Mouse (Mus musculus) liver, embryonic 14.5 days (tissue): Measurements from ENCODE around the gene Sinhcaf.

Experiments used
- CTCF ChIP-seq: IDR thresholded peaks from 2 replicates; pipeline ENCODE4 v1.5.1; 2016; ENCODE audit warnings: antibody characterized with exemption, low read depth, control low read depth
- EP300 ChIP-seq: IDR thresholded peaks from 2 replicates; pipeline ENCODE4 v1.6.1; 2016; ENCODE audit warnings: antibody characterized with exemption, low read depth

DNA sequence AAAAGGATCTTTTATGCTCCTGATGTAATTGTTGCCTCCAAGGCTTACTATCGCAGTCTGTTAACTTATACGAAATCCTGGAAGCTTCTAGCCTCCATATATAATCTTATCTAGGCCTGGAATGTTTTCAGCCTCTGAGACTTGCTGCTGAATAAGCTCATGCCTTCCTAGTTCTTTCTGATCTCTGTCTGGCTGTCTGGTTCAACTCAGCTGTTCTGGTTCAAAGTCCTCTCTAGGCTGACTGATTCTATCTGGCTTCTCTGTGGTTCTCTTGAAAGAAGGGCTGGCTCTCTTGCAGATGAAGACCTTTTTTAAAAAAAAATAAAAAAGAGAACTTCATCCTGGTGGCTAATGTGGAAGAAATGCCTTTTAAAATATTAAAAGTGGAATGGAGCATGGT is 26.6 kb upstream of the Sinhcaf start:
- TF ChIP-seq CTCF (no peak), EP300 (no peak)
